Mouse (Mus musculus) embryonic facial prominence, embryonic 11.5 days (tissue): ENCODE measurements around the gene Olfr656. TPM values are rescaled to one million over a fixed set of nuclear protein-coding genes. Genes with fewer than 3 reads are reported as not detected.

Experiments used
- ATAC-seq: fragments of 200-750 bp; cut with Nextera tagmentation; replicated peaks from 2 replicates; pipeline ENCODE4 v1.8.0; 2017; ENCODE audit warnings: low read depth; ENCODE audit not compliant: insufficient number of reproducible peaks, low FRiP score, low TSS enrichment
- DNase-seq: peaks from one replicate; pipeline ENCODE4 v3.0.0-alpha.2; 2015; ENCODE audit warnings: low spot score
- H3K27ac ChIP-seq: fragments of 300-500 bp; sonication (generic); replicated peaks from 2 replicates; pipeline ENCODE4 v1.5.1; 2014; ENCODE audit warnings: mild to moderate bottlenecking, low read depth, low read length, control low read depth
- H3K27me3 ChIP-seq: fragments of 300-500 bp; sonication (generic); 2 replicates; pipeline ENCODE4 v1.6.1; 2014; ENCODE audit warnings: mild to moderate bottlenecking, low read length, moderate library complexity, mixed read lengths; ENCODE audit not compliant: control insufficient read depth, insufficient read depth
- H3K36me3 ChIP-seq: fragments of 300-500 bp; sonication (generic); replicated peaks from 2 replicates; pipeline ENCODE4 v1.6.1; 2014; ENCODE audit warnings: low read depth, mild to moderate bottlenecking, low read length, moderate library complexity, mixed read lengths; ENCODE audit not compliant: control insufficient read depth, insufficient read depth
- H3K4me1 ChIP-seq: fragments of 300-500 bp; sonication (generic); 2 replicates; pipeline ENCODE4 v1.6.1; 2014; ENCODE audit warnings: low read length, mixed read lengths; ENCODE audit not compliant: control insufficient read depth, insufficient read depth
- H3K4me2 ChIP-seq: fragments of 300-500 bp; sonication (generic); 2 replicates; pipeline ENCODE4 v1.6.1; 2014; ENCODE audit warnings: low read depth, mild to moderate bottlenecking, control low read depth, low read length, moderate library complexity
- H3K4me3 ChIP-seq: fragments of 300-500 bp; sonication (generic); 2 replicates; pipeline ENCODE4 v1.5.1; 2014; ENCODE audit warnings: low read depth, low read length, control low read depth
- H3K9ac ChIP-seq: fragments of 300-500 bp; sonication (generic); replicated peaks from 2 replicates; pipeline ENCODE4 v1.6.1; 2014; ENCODE audit warnings: mild to moderate bottlenecking, control low read depth, low read length
- H3K9me3 ChIP-seq: fragments of 300-500 bp; sonication (generic); replicated peaks from 2 replicates; pipeline ENCODE4 v1.6.1; 2016; ENCODE audit warnings: mild to moderate bottlenecking, low read length, inconsistent platforms, mixed read lengths; ENCODE audit not compliant: control insufficient read depth
- WGBS: fragments of 180-500 bp; shearing (Covaris S2); extraction: QIAGEN DNeasy Blood & Tissue Kit; methylation state at CpG from one replicate; pipeline ENCODE4 v1.1.7; 2014; 5-methylcytosine and 5-hydroxymethylcytosine counted together
- polyA plus RNA-seq: library from polyadenylated mRNA; unstranded; fragments of >200 nt; fragmentation: Nextera tagmentation; extraction: Ambion mirVana; gene quantifications from 2 replicates; pipeline ENCODE4 v1.2.1, GENCODE M21; 2014

Gene Olfr656
- polyA plus RNA-seq: not detected in 2 replicates

GRCm38 (mm10) chr7:104613655-104614054, at the start of gene Olfr656:
Olfr656 (plus strand) TSS chr7:104613955.
- ATAC-seq (no peak), DNase-seq (no peak)
- Histone ChIP-seq H3K4me1 (no peaks in the 10 kb centered on the region), H3K9me3 (no peaks in the 10 kb centered on the region), H3K27ac (no peak within 1 kb of the TSS), H3K4me3 (no peak within 1 kb of the TSS), H3K36me3 (no peaks in the 10 kb centered on the region), H3K27me3 (no peaks in the 10 kb centered on the region), H3K4me2 (no peak within 1 kb of the TSS), H3K9ac (no peak within 1 kb of the TSS)
- 77% methylated on average over 4 of the region's 4 CpGs for WGBS

GRCm38 (mm10) chr7:104577014-104577413, 36.7 kb upstream of the Olfr656 start, which contains the start of gene Olfr653:
Olfr653 (plus strand) TSS chr7:104577314.
- no peaks in the 10 kb centered on the region for H3K9me3 ChIP-seq
- DNase-seq: no peak
- no peaks in the 10 kb centered on the region for H3K36me3 ChIP-seq
- H3K4me2 ChIP-seq: no peak within 1 kb of the TSS
- WGBS: 76% methylated on average over 2 of the region's 2 CpGs
- no peak within 1 kb of the TSS for H3K4me3 ChIP-seq
- no peak within 1 kb of the TSS for H3K27ac ChIP-seq
- no peaks in the 10 kb centered on the region for H3K4me1 ChIP-seq
- no peak for ATAC-seq
- H3K27me3 ChIP-seq: no peaks in the 10 kb centered on the region
- no peak within 1 kb of the TSS for H3K9ac ChIP-seq

- Histone ChIP-seq H3K27ac (no peak overlapping the region), H3K9ac (no peak overlapping the region), H3K9me3 (no peaks in the 10 kb centered on the region), H3K36me3 (no peaks in the 10 kb centered on the region), H3K27me3 (no peaks in the 10 kb centered on the region), H3K4me1 (no peaks in the 10 kb centered on the region), H3K4me2 (no peak overlapping the region), H3K4me3 (no peak overlapping the region)
- ATAC-seq: no peak
- no peak for DNase-seq
- 91% methylated on average over 4 of the region's 4 CpGs for WGBS
Measured at GRCm38 (mm10) chr7:104580846-104581245, 32.9 kb upstream of the Olfr656 start.

DNA sequence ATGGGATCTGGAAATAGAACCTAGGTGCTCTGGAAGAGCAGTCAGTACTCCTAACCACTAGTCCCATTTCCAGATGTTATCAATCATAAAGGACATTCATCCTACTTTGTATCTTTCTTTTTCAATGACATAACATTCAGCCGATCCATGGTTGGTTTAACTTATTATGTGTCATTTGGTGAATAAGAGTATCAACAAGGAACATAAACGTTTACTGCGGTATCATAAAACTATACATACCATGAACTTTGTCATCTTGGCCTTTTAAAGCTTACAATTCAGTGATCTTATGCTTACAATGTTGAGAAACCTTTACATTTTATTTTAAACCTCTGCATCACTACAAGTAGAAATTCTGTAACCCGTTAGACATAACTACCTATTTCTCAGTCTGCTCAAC, 32.3 kb upstream of the Olfr656 start:
- Histone ChIP-seq H3K9ac (no peak overlapping the region), H3K36me3 (no peaks in the 10 kb centered on the region), H3K4me2 (no peak overlapping the region), H3K27me3 (no peaks in the 10 kb centered on the region), H3K4me3 (no peak overlapping the region), H3K9me3 (no peaks in the 10 kb centered on the region), H3K4me1 (no peaks in the 10 kb centered on the region), H3K27ac (no peak overlapping the region)
- no peak for DNase-seq
- 88% methylated on average over 4 of the region's 4 CpGs for WGBS
- ATAC-seq: no peak

DNA sequence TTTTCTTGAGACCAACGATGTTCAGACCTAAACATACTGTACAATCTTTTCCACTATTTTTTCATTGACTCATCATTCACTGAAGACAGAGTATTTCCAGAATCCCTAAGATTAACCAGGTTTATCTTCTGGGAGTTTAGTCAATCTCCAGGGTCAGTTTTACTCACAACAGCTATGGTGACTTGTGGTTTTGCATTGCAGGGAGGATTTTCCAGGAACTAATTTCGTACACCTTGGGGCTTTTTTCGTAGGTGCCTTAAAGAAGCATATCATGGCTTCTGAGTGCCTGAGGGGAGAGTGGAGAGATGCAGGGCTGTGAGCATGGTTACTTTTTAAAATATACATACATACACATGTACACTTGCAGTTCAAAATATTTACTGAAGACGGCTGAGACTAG, 27.0 kb upstream of the Olfr656 start, which contains the start of gene Olfr654:
Gene Olfr654 (plus strand): TSS at position 301 of the 400 bp plus-strand sequence.
- WGBS: 90% methylated on average over 4 of the region's 4 CpGs
- Histone ChIP-seq H3K4me2 (no peak within 1 kb of the TSS), H3K27me3 (no peaks in the 10 kb centered on the region), H3K4me1 (no peaks in the 10 kb centered on the region), H3K9me3 (no peaks in the 10 kb centered on the region), H3K36me3 (no peaks in the 10 kb centered on the region), H3K27ac (no peak within 1 kb of the TSS), H3K4me3 (no peak within 1 kb of the TSS), H3K9ac (no peak within 1 kb of the TSS)
- ATAC-seq (no peak), DNase-seq (no peak)

- Histone ChIP-seq H3K4me1 (no peaks in the 10 kb centered on the region), H3K27me3 (no peaks in the 10 kb centered on the region), H3K27ac (no peak overlapping the region), H3K4me3 (no peak overlapping the region), H3K9me3 (no peaks in the 10 kb centered on the region), H3K9ac (no peak overlapping the region), H3K4me2 (no peak overlapping the region), H3K36me3 (no peaks in the 10 kb centered on the region)
- 76% methylated on average over 5 of the region's 5 CpGs for WGBS
- DNase-seq (no peak), ATAC-seq (no peak)
Measured at GRCm38 (mm10) chr7:104588274-104588673, 25.5 kb upstream of the Olfr656 start.

GRCm38 (mm10) chr7:104601679-104602078, 12.1 kb upstream of the Olfr656 start, which contains the start of gene Olfr655:
Olfr655 (minus strand) TSS chr7:104601779.
- Histone ChIP-seq H3K9me3 (no peaks in the 10 kb centered on the region), H3K4me3 (no peak within 1 kb of the TSS), H3K4me1 (no peaks in the 10 kb centered on the region), H3K27me3 (no peaks in the 10 kb centered on the region), H3K27ac (no peak within 1 kb of the TSS), H3K4me2 (no peak within 1 kb of the TSS), H3K9ac (no peak within 1 kb of the TSS), H3K36me3 (no peaks in the 10 kb centered on the region)
- WGBS: 81% methylated on average over 2 of the region's 2 CpGs
- DNase-seq: no peak
- ATAC-seq: no peak

GRCm38 (mm10) chr7:104603173-104603572, 10.6 kb upstream of the Olfr656 start:
- H3K9me3 ChIP-seq: no peaks in the 10 kb centered on the region
- H3K27ac ChIP-seq: no peak overlapping the region
- WGBS: 1% methylated on average over 3 of the region's 3 CpGs
- DNase-seq (peak; percentile 55), ATAC-seq (no peak)
- no peaks in the 10 kb centered on the region for H3K27me3 ChIP-seq
- no peaks in the 10 kb centered on the region for H3K4me1 ChIP-seq
- no peak overlapping the region for H3K9ac ChIP-seq
- no peak overlapping the region for H3K4me3 ChIP-seq
- H3K4me2 ChIP-seq: no peak overlapping the region
- no peaks in the 10 kb centered on the region for H3K36me3 ChIP-seq
